In genomic region chr1:58055598-58055997, GRCm38 (mm10) we compare ENCODE assay signal across 15 mouse cellular contexts. TPM values are rescaled to one million over a fixed set of nuclear protein-coding genes. Genes with fewer than 3 reads are reported as not detected.
"Had no signal": no experiment of that assay in that cellular context is flagged by ENCODE, and none has a peak within 500 bp of the region (broad histone marks: within the 10 kb centered on the region; RNA-seq: fewer than 3 reads in every experiment).

No protein-coding gene starts in this region.

- H3K9me3 ChIP-seq: limb, embryonic 12.5 days; liver, embryonic 13.5 days; lung, embryonic 15.5 days; midbrain, embryonic 12.5 days; neural tube, embryonic 13.5 days had no signal

- H3K4me1 ChIP-seq: limb, embryonic 12.5 days; liver, embryonic 13.5 days; midbrain, embryonic 12.5 days had no signal

- DNase-seq: kidney, postnatal 10 days; kidney, postnatal 4 days; liver; liver, embryonic 13.5 days; liver, postnatal 0 days; lung, postnatal 14 days; right cerebral cortex, adult 18-20 months; right cerebral cortex, postnatal 25 days; thymus, postnatal 36 days had no signal

- H3K27me3 ChIP-seq: limb, embryonic 12.5 days; liver, embryonic 13.5 days; lung, embryonic 15.5 days; midbrain, embryonic 12.5 days; neural tube, embryonic 13.5 days had no signal

- H3K9ac ChIP-seq: limb, embryonic 12.5 days; liver, embryonic 13.5 days; liver, postnatal 0 days; lung, embryonic 15.5 days; midbrain, embryonic 12.5 days; neural tube, embryonic 13.5 days had no signal

- H3K36me3 ChIP-seq: limb, embryonic 12.5 days; liver, embryonic 13.5 days; lung, embryonic 15.5 days; midbrain, embryonic 12.5 days; neural tube, embryonic 13.5 days had no signal

- H3K4me3 ChIP-seq: layer of hippocampus, adult 2 months; limb, embryonic 12.5 days; liver, embryonic 13.5 days; lung, embryonic 15.5 days; midbrain, embryonic 12.5 days; myocyte; neural tube, embryonic 13.5 days had no signal

- H3K27ac ChIP-seq: layer of hippocampus, adult 2 months; limb, embryonic 12.5 days; liver, embryonic 13.5 days; midbrain, embryonic 12.5 days; neural tube, embryonic 13.5 days had no signal

- H3K4me2 ChIP-seq: limb, embryonic 12.5 days; liver, embryonic 13.5 days; midbrain, embryonic 12.5 days; neural tube, embryonic 13.5 days had no signal

RNA-seq across cellular contexts. Expression of gene Aox3, which starts 57.3 kb away (rescaled TPM):
- polyA plus RNA-seq: myocyte had no signal
